Mouse (Mus musculus): ENCODE data around the gene Hspg2.

DNA sequence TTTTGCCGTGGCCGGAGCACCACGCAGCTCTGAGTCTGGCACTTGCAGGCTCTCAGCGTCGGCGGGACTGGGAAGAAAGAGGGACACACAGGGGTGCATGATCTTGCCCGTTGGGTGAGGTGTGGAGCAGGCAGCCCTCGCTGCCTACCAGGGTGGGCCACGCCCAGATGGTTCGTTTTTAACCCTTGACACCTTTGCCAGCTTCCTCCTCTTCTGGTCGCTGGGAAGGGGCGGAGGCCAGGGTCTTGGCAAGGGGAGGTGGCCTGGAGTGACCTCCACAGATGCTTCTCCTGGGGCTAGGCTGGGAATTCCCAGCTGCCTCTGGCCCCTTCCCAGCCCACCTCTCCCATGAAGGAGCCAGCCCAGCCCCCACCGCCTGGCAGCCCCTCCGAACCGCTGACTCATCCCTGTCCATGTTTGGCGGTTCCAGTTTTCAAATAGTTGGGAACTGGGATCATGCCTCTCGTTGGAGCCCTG, 8.2 kb downstream of the Hspg2 start:
- TF ChIP-seq CTCF (IDR thresholded peaks at IDR 0.05; ENCODE audit: low read depth): no peak
- TF ChIP-seq EP300 (IDR thresholded peaks at IDR 0.05; ENCODE audit: low read depth): no peak
